Mouse (Mus musculus) ES-E14 (cell line): ENCODE results near the gene Pde8a. TPM values are rescaled to one million over a fixed set of nuclear protein-coding genes. Genes with fewer than 3 reads are reported as not detected.

Experiments used
- DNase-seq: peaks from one replicate; pipeline ENCODE4 v3.0.0-alpha.2; 2013; ENCODE audit warnings: low read depth, low spot score
- H3K27ac ChIP-seq: 2 replicates; pipeline ENCODE4 v1.5.1; 2012; ENCODE audit warnings: low read depth, mild to moderate bottlenecking, low read length, moderate library complexity, mixed read lengths; ENCODE audit not compliant: poor library complexity, insufficient read depth, severe bottlenecking
- H3K36me3 ChIP-seq: 2 replicates; pipeline ENCODE4 v1.6.1; 2012; ENCODE audit warnings: mild to moderate bottlenecking, low read length, moderate library complexity, mixed read lengths; ENCODE audit not compliant: control insufficient read depth, poor library complexity, insufficient read depth, severe bottlenecking
- H3K4me1 ChIP-seq, 2 experiments: fragments of 150-350 bp in 1 of 2; sonication (generic) in 1 of 2; 2 replicates each; pipeline ENCODE4 v1.6.1; 2012; ENCODE audit warnings: low read length in 2 of 2, mild to moderate bottlenecking in 1 of 2, mixed read lengths in 1 of 2; ENCODE audit not compliant: control insufficient read depth in 2 of 2, insufficient read depth in 2 of 2, poor library complexity in 1 of 2
- H3K4me3 ChIP-seq, 2 experiments: fragments of 150-350 bp in 1 of 2; sonication (generic) in 1 of 2; 2 replicates each; pipeline ENCODE4 v1.5.1; 2012; ENCODE audit warnings: low read length in 2 of 2, low read depth in 1 of 2, mild to moderate bottlenecking in 1 of 2, mixed read lengths in 1 of 2; ENCODE audit not compliant: insufficient read depth in 1 of 2, poor library complexity in 1 of 2, severe bottlenecking in 1 of 2
- H3K9ac ChIP-seq: 2 replicates; pipeline ENCODE4 v1.6.1; 2012; ENCODE audit warnings: low read depth, mild to moderate bottlenecking, low read length, mixed read lengths; ENCODE audit not compliant: poor library complexity, insufficient read depth, severe bottlenecking
- H3K9me3 ChIP-seq: fragments of 150-350 bp; sonication (generic); 2 replicates; pipeline ENCODE4 v1.6.1; 2012; ENCODE audit warnings: low read depth, mild to moderate bottlenecking, low read length; ENCODE audit not compliant: control insufficient read depth, insufficient read depth
- CHD2 ChIP-seq: IDR thresholded peaks from 2 replicates; pipeline ENCODE4 v1.6.1; 2014; ENCODE audit warnings: mild to moderate bottlenecking, low read depth, low read length, inconsistent platforms
- HCFC1 ChIP-seq: IDR thresholded peaks from 2 replicates; pipeline ENCODE4 v1.6.1; 2012; ENCODE audit warnings: low read length, inconsistent platforms, borderline replicate concordance; ENCODE audit not compliant: insufficient read depth
- MAFK ChIP-seq: IDR thresholded peaks from 2 replicates; pipeline ENCODE4 v1.6.1; 2014; ENCODE audit warnings: mild to moderate bottlenecking, low read depth, low read length, inconsistent platforms; ENCODE audit not compliant: insufficient read depth
- ZC3H11A ChIP-seq: IDR thresholded peaks from 2 replicates; pipeline ENCODE4 v1.6.1; 2012; ENCODE audit warnings: low read depth, mild to moderate bottlenecking, inconsistent platforms, low read length, borderline replicate concordance
- ZNF384 ChIP-seq: IDR thresholded peaks from 2 replicates; pipeline ENCODE4 v1.6.1; 2012; ENCODE audit warnings: low read depth, low read length, inconsistent platforms
- in situ Hi-C, 2 experiments: fragments of 600-800 bp; cut with MboI; formaldehyde crosslinking; loops; one replicate each; pipeline ENCODE4 v1.15.1; 2025; ENCODE audit warnings: low sequenced_read_pairs in 2 of 2, inconsistent platforms in 1 of 2; ENCODE audit not compliant: unreplicated experiment in 2 of 2
- total RNA-seq: library from RNA; depleted of rRNA; stranded (reverse); fragments of 300-350 nt; gene quantifications from 2 replicates; pipeline ENCODE4 v1.2.3, GENCODE M21; 2012

The Pde8a gene
- total RNA-seq, 1 experiment, result 2.2 TPM

GRCm38 (mm10) chr7:81338522-81338873, 125.1 kb downstream of the Pde8a start:
- Histone ChIP-seq H3K9ac (peak overlapping the region; percentile 59; the same call in 1 of the 2 replicates), H3K36me3 (peaks cover 31% of the 10 kb centered on the region), H3K4me1 (peaks cover 0 to 16% of the 10 kb centered on the region in 2 experiments; a peak in 1 of 4 replicates), H3K9me3 (no peaks in the 10 kb centered on the region), H3K4me3 (peak overlapping the region in 1 of 2 experiments; percentile 6; a peak in 1 of 4 replicates), H3K27ac (peak overlapping the region; percentile 68; the same call in 1 of the 2 replicates)
- no peak for DNase-seq
- TF ChIP-seq ZC3H11A (no peak), HCFC1 (no peak), MAFK (no peak), CHD2 (no peak), ZNF384 (no peak)
- in situ Hi-C loops, result loop anchor here (5.0 to 25.0 kb wide), 2 partner anchors 176 kb away; no protein-coding TSS in a partner anchor

- DNase-seq, result peak; percentile 86
- no peaks in the 10 kb centered on the region for H3K9me3 ChIP-seq
- no peak overlapping the region for H3K27ac ChIP-seq
- H3K36me3 ChIP-seq, result peaks cover 43% of the 10 kb centered on the region
- in situ Hi-C loops, result loop anchor here (5.0 to 25.0 kb wide), 2 partner anchors 177 kb away; no protein-coding TSS in a partner anchor
- TF ChIP-seq ZNF384 (no peak), HCFC1 (0 out of 2 replicates have a peak, but pooled peaks have one; percentile 54), ZC3H11A (no peak), MAFK (no peak), CHD2 (no peak)
- H3K9ac ChIP-seq, result no peak overlapping the region
- H3K4me3 ChIP-seq, result no peak overlapping the region
- peaks cover 0 to 16% of the 10 kb centered on the region in 2 experiments; a peak in 1 of 4 replicates for H3K4me1 ChIP-seq
Observed at GRCm38 (mm10) chr7:81339783-81340182, 126.4 kb downstream of the Pde8a start.

DNA sequence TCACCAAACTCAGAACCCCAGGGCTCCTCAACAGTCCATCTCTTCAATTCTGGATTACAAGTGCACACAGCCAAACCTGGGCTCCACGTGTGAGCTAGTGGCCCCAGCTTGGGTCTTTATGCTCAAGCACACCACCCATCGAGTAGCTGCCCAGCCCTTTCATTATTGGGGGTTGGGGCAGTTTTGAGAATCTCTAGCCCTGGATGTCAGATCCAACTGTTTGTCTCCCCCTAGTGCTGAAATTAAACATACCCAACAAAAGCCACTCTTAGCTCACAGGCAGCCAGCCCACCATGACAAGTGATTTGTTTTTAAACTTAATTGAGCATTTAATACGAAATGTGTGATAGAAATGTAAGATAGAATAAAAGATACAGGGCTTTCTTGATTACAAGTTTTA, 128.2 kb downstream of the Pde8a start:
- in situ Hi-C loops, result loop anchor here in 1 of 2 experiments (25.0 kb wide), 1 partner anchor 179 kb away; no protein-coding TSS in a partner anchor
- DNase-seq, result peak; percentile 53
- Histone ChIP-seq H3K4me3 (no peak overlapping the region; a peak in 1 of 4 replicates), H3K9ac (no peak overlapping the region; the same call in 1 of the 2 replicates), H3K36me3 (peaks cover 43% of the 10 kb centered on the region), H3K27ac (no peak overlapping the region), H3K4me1 (peaks cover 0 to 12% of the 10 kb centered on the region in 2 experiments; a peak in 1 of 4 replicates), H3K9me3 (no peaks in the 10 kb centered on the region)
- TF ChIP-seq MAFK (no peak), HCFC1 (no peak), CHD2 (peak; percentile 52; the same call in 1 of the 2 replicates)

- no peaks in the 10 kb centered on the region for H3K9me3 ChIP-seq
- H3K9ac ChIP-seq, result peak overlapping the region; percentile 100
- DNase-seq, result no peak
- peak overlapping the region; percentile 90 to 97 for H3K4me3 ChIP-seq
- H3K27ac ChIP-seq, result peak overlapping the region; percentile 22; the same call in 1 of the 2 replicates
- peaks cover 0 to 12% of the 10 kb centered on the region in 2 experiments; a peak in 1 of 4 replicates for H3K4me1 ChIP-seq
- peaks cover 40% of the 10 kb centered on the region for H3K36me3 ChIP-seq
- TF ChIP-seq HCFC1, result no peak
- no peak for TF ChIP-seq ZNF384
- no peak for TF ChIP-seq CHD2
- TF ChIP-seq MAFK, result no peak
- no peak for TF ChIP-seq ZC3H11A
- in situ Hi-C loops, result loop anchor here in 1 of 2 experiments (25.0 kb wide), 1 partner anchor 180 kb away; no protein-coding TSS in a partner anchor
Observed at GRCm38 (mm10) chr7:81342356-81343094, 129.1 kb downstream of the Pde8a start.
